Mouse (Mus musculus) bone marrow, adult 2 months (tissue): ENCODE data around the gene Fez2.

Experiments
- CTCF ChIP-seq: fragments of 200-500 bp; IDR thresholded peaks from 2 replicates; pipeline ENCODE4 v1.5.1; 2011; ENCODE audit warnings: low read length, control low read depth; ENCODE audit not compliant: control insufficient read depth, insufficient read depth
- POLR2A ChIP-seq: fragments of 200-500 bp; IDR thresholded peaks from 2 replicates; pipeline ENCODE4 v1.6.1; 2011; ENCODE audit warnings: low read depth, mild to moderate bottlenecking, control low read depth, low read length, borderline replicate concordance; ENCODE audit not compliant: control insufficient read depth

GRCm38 (mm10) chr17:78364555-78365302 lies 53.2 kb downstream of the Fez2 start:
- TF ChIP-seq CTCF: no peak
- no peak for TF ChIP-seq POLR2A
